Mouse (Mus musculus): Measurements from ENCODE around the gene Dpy30.

DNA sequence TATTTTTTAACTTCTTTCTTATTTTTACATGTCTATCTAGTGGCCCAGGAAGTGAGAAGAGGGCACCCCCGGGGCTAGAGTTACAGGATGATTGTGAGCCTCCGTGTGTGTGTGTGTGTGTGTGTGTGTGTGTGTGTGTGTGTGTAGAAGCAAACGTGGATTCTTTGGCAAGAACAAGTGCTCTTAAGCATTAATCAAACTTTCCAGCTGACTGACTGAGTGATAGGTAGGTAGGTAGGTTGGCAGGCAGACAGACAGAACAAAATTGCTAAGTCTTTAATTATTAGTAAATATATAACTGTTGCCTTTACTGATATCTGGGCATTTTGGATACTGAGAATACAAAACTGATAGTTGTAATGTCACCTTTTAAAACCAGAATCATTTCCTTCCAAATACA is 49.3 kb downstream of the Dpy30 start:
- TF ChIP-seq POLR2A (IDR thresholded peaks at IDR 0.05; ENCODE audit: insufficient read length, low read depth): no peak
- TF ChIP-seq USF1 (IDR thresholded peaks at IDR 0.05; ENCODE audit: low read depth): no peak
- no peak for TF ChIP-seq MYOD1 (IDR thresholded peaks at IDR 0.05; ENCODE audit: control insufficient read depth in 1 of 3, insufficient read length in 2 of 3, low read depth in 2 of 3)
